Mouse (Mus musculus): Measurements from ENCODE around the gene Pde4c. TPM values are rescaled to one million over a fixed set of nuclear protein-coding genes. Genes with fewer than 3 reads are reported as not detected.
A peak's percentile ranks its signal among the peaks of the same experiment; 100 is the strongest.

Pde4c gene
- total and polyA plus RNA-seq, 3 experiments: 2.3 to 6.5 (median 4.7) TPM

DNA sequence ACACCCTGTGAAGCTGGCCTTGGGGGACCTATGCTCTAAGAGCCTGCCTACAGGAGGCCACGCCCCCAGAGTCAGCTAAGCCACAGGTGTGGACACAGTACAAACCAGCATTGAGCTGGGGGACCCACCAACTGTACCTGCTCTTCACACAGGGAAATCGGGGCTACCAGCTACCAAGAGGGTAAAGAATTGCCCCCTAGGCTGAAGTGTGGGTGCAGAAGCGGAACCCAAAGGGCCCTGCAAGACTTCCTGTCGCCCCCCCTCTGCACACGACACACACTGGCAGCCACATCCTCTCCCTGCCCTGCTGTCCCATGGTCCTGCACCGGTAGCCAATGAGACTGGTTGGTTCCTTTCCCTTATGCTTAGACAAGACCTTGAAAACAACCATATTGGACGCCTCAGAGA is 67.8 kb downstream of the Pde4c start:
- H3K27me3 ChIP-seq (replicated peaks): peaks cover 30% of the 10 kb centered on the region
- peak overlapping the region; percentile 81 to 87 (median 82) for H3K4me3 ChIP-seq (replicated peaks in 1 of 3; ENCODE audit: low read depth in 2 of 3, low read length in 2 of 3, poor library complexity in 1 of 3)
- peaks cover 15 to 28% of the 10 kb centered on the region in 2 experiments for H3K4me1 ChIP-seq (ENCODE audit: control insufficient read depth in 1 of 2, insufficient read depth in 2 of 2)
- dilution Hi-C loops (cut with MboI; ENCODE audit: extremely low pct_ligation_motif_present, extremely low pct_unique_long_range_greater_than_20kb, low sequenced_read_pairs): no loop called here
- H3K4me2 ChIP-seq (ENCODE audit: insufficient read depth, low read depth, poor library complexity, severe bottlenecking): peak overlapping the region; percentile 48
- peaks cover 37 to 45% of the 10 kb centered on the region in 2 experiments for H3K36me3 ChIP-seq (replicated peaks in 1 of 2; ENCODE audit: control insufficient read depth in 1 of 2, insufficient read depth in 1 of 2, low read length in 1 of 2)
- TF ChIP-seq SMC3 (IDR thresholded peaks at IDR 0.05; ENCODE audit: low read depth, low read length) (no peak), POLR2AphosphoS2 (IDR thresholded peaks at IDR 0.05; ENCODE audit: low read depth, low read length) (no peak), MAZ (IDR thresholded peaks at IDR 0.05; ENCODE audit: low read depth, low read length) (peak; percentile 45; the same call in 1 of the 2 replicates), ETS1 (conservative IDR thresholded peaks at IDR 0.05; ENCODE audit: low read depth, low read length) (no peak), TCF12 (IDR thresholded peaks at IDR 0.05; ENCODE audit: low read depth, low read length) (no peak), NRF1 (IDR thresholded peaks at IDR 0.05; ENCODE audit: low read depth, low read length) (no peak), KAT2A (IDR thresholded peaks at IDR 0.05; ENCODE audit: insufficient replicate concordance, low read length) (0 out of 2 replicates have a peak, but pooled peaks have one; percentile 21), USF1 (IDR thresholded peaks at IDR 0.05; ENCODE audit: low read depth, low read length) (no peak), IRF4 (IDR thresholded peaks at IDR 0.05; ENCODE audit: low read depth, low read length) (no peak), USF2 (conservative IDR thresholded peaks at IDR 0.05; ENCODE audit: low read depth, low read length) (no peak), UBTF (IDR thresholded peaks at IDR 0.05; ENCODE audit: low read depth, low read length) (no peak), CHD2 (IDR thresholded peaks at IDR 0.05; ENCODE audit: low read length) (no peak), JUND (conservative IDR thresholded peaks at IDR 0.05; ENCODE audit: low read depth, low read length) (no peak), RAD21 (IDR thresholded peaks at IDR 0.05; ENCODE audit: low read depth, low read length) (no peak), GABPA (IDR thresholded peaks at IDR 0.05; ENCODE audit: insufficient replicate concordance, low read depth, low read length) (no peak), ELF1 (IDR thresholded peaks at IDR 0.05; ENCODE audit: low read depth, low read length) (peak; percentile 72), RCOR1 (conservative IDR thresholded peaks at IDR 0.05; ENCODE audit: low read depth, low read length) (no peak), HCFC1 (IDR thresholded peaks at IDR 0.05; ENCODE audit: low read depth, low read length) (peak; percentile 63), MYC (IDR thresholded peaks at IDR 0.05; ENCODE audit: low read depth, low read length) (no peak), MAX (IDR thresholded peaks at IDR 0.05; ENCODE audit: low read length) (no peak), ZC3H11A (IDR thresholded peaks at IDR 0.05; ENCODE audit: low read depth, low read length) (no peak), MXI1 (IDR thresholded peaks at IDR 0.05; ENCODE audit: low read depth, low read length) (no peak), POLR2A (IDR thresholded peaks at IDR 0.05; ENCODE audit: low read depth, low read length) (no peak), MAFK (IDR thresholded peaks at IDR 0.05; ENCODE audit: insufficient replicate concordance, low read length) (no peak), E2F4 (IDR thresholded peaks at IDR 0.05; ENCODE audit: insufficient replicate concordance, low read depth, low read length) (no peak), PAX5 (IDR thresholded peaks at IDR 0.05; ENCODE audit: low read length) (no peak), BHLHE40 (IDR thresholded peaks at IDR 0.05; ENCODE audit: low read depth, low read length) (peak; percentile 42), EP300 (IDR thresholded peaks at IDR 0.05; ENCODE audit: low read length) (no peak)
- peak overlapping the region; percentile 92 for H3K9ac ChIP-seq (ENCODE audit: insufficient read depth, low read depth)
- H3K27ac ChIP-seq (ENCODE audit: insufficient read depth, low read depth): peak overlapping the region; percentile 36
- H3K79me2 ChIP-seq (replicated peaks; ENCODE audit: control insufficient read depth, extremely low read depth, insufficient read depth, poor library complexity, severe bottlenecking): peaks cover 4% of the 10 kb centered on the region; the same call in 1 of the 2 replicates
- in situ Hi-C loops (cut with MboI; ENCODE audit: low pct_ligation_motif_present, low pct_unique_long_range_greater_than_20kb, low sequenced_read_pairs): no loop called here
- H3K9me3 ChIP-seq (replicated peaks; ENCODE audit: low read length): no peaks in the 10 kb centered on the region
- peak; percentile 82 for DNase-seq (ENCODE audit: extremely low read depth)

All from CH12.LX (cell line).